Mouse (Mus musculus) gastrocnemius, adult 8-10 months (tissue): ENCODE data around the gene Celsr1. TPM values are rescaled to one million over a fixed set of nuclear protein-coding genes. Genes with fewer than 3 reads are reported as not detected.

Experiments used
- DNase-seq, 2 experiments: peaks; one replicate each; pipeline ENCODE4 v3.0.0; 2022; ENCODE audit warnings: low spot score in 2 of 2
- total RNA-seq, 4 experiments: library from RNA; stranded (reverse); gene quantifications; 2 replicates each; pipeline ENCODE4 v1.2.4; 2022

Gene Celsr1
- total RNA-seq, 4 experiments from 2014 or later: 0.02 to 0.36 (median 0.10) TPM

DNA sequence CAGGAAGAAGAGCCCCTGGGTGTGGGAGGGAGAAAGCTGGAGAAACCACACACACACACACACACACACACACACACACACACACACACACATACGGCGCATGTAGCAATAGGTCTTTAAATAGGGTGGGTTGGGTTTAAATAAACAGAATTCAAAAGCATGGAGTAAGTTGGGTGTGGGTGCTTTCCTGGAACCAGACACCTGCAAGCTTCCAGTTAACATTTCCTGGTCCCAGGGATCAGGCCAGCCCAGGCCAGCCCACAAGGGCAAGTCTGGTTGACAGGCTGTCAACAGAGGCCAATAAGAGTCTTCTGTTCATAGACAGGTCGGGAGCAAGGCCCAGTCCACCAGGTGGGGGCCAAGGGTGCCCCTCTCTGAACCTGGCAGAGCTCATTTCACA lies 2.3 kb upstream of the Celsr1 start:
- no peak for DNase-seq

DNA sequence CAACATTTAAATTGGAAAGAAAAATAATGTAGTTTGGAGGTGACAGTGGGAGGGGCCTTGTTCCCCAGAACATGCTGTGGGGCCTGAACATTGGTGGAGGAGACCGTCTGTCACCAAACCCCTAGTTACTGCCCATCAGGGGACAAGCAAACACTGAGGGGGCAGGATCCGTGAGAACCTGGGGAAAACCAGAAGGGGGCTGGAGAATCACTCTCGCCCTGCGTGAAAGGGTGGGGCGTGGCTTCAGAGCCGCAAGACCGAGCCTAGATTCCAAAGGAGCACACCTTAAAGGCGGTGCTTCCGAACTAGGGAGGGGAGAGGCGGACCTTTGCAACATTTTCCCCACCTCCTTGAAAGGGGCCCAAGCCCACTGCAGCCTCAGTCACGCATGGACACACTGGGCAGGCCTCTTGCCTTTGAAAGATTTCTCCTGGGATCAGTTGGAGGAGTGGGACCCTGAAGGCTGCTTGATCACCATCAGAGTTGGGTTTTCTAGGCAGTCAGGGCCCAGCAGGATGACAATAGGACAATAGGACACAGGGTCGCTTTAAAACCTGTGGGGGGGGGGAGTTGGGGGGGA lies 1.3 kb upstream of the Celsr1 start:
- no peak for DNase-seq

DNA sequence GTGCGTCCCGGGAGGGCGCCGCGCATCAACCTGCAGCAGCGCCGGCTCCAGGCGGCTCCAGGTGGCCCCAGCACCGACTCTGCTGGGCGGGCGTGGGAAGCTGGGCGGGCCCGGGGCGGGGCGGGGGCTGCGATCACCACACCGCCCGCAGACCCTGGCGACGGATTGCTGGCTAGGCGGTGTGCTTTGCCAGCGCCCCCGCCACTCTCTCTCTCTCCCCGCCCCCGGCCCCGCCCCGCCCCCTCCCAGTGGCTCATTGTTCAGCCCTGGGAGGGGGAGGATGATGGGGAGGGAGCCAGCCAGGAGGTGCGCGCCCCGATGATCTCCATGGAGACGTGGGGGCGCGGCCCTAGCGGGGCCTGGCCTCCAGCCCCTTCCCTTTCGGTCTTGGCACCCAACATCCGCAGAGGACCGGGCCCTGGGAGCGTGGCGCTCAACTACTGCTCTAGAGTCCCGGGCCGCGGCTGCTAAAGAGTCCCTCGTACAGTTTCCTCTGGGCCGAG lies 495 bp upstream of the Celsr1 start:
- DNase-seq: no peak

DNA sequence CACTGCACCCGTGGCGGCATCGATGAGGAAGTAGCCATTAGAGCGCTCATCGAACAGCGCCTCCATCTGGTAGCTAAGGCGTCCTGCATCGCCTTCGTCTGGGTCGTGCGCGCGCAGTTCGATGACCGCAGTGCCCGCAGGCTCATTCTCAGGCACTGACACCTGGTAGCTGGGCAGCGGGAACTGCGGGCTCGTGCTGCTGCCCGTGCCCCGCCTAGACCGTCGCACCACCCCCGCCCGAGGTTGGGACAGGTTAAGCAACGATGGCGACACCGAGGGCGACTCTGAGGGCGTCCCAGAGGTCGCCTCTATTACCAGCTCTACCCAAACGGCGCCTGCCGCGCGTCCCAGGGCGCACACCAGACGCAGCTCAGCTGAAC lies 776 bp downstream of the Celsr1 start:
- no peak for DNase-seq

DNA sequence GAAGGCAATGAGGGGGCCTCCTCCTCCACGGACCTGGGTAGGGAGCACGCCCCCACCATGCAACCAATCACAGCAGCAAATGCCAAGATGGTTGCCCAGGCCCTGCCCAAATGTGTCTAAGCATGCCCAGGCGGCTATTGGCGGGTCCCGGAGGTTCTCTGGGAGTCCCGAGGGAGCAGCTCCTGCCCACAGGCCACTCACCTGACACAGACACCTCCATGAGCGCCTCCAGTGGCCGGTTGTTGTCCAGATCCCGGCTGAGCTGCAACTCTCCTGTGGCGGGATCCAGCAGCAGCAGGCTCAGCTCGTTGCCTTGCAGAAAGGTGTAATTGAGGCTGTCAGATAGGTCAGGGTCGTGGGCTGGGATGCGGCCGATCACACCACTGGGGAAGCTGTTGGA lies 3.6 kb downstream of the Celsr1 start:
- no peak for DNase-seq

DNA sequence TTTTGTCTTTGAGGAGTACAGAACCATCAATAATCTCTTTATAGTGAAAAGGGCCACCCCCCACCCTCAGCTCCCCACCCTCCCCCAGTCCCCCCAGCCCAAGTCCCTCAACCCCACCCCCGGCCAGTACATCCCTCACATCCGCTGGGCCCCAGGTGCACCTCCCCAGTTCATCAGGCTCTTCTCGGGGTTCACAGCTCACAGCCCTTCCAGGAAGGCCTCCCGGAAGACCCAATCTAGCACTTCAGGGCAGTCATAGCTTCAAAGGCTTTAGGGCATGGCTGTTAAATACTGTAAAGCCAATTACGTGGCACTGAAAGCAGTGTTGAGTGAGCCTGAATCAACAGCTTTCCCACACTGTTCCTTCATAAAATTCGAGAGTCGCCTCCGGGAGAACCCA lies 5.7 kb downstream of the Celsr1 start:
- DNase-seq: no peak

DNA sequence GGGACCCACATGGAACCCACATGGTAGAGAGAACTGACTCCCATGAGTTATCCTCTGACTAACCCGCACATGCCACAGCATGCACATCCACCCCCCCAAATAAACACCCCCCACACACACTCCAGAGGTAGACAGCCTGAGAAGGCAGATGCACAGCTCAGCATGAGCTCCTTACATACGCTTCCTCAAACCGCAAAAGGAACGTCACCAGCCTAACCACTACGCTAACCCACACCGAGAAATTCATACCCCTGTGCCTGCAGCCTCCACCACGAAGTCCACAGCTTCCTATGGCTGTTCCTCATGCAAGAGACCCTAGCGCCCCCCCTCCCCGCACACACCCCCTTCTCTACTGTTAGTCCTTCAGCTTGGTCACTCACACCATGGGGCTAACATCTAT lies 11.6 kb downstream of the Celsr1 start:
- DNase-seq: no peak

DNA sequence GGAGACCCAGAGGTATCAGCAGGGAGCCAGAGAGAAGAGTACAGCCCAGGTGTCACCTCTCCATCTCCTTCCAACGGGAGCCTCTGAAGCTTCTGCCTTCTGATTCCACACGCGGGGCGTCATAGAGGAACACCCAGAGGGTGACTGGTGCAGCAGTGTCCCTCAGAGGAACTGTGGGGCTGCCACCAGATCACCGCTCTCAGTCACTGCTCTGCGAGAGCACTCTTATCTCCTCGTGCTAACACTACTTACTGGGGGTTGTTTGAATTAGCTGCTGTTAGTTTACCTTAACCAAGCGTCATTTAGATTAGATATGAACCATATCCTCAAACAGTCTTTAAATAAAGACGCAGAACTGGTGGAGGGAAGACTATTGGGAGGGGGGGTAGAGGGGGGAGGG lies 12.3 kb downstream of the Celsr1 start:
- no peak for DNase-seq

DNA sequence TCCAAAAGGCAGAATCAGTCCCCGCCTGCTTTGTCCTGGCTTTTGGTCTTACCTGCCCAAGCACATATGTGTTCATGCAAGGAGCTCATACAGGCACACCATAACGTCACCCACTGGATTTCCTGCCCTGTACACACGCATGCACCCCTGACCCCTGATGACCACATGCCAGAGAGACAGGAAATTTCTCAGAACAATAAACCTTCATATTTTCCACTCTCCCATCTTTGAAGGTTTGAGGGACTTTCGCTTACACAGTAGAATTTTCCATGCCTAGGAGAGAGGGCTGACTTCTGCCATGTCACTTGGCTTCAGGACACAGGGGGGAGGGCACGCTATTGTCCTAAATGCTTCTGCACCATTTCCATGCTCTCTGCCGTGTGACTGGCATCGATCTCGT lies 13.6 kb downstream of the Celsr1 start:
- no peak for DNase-seq

DNA sequence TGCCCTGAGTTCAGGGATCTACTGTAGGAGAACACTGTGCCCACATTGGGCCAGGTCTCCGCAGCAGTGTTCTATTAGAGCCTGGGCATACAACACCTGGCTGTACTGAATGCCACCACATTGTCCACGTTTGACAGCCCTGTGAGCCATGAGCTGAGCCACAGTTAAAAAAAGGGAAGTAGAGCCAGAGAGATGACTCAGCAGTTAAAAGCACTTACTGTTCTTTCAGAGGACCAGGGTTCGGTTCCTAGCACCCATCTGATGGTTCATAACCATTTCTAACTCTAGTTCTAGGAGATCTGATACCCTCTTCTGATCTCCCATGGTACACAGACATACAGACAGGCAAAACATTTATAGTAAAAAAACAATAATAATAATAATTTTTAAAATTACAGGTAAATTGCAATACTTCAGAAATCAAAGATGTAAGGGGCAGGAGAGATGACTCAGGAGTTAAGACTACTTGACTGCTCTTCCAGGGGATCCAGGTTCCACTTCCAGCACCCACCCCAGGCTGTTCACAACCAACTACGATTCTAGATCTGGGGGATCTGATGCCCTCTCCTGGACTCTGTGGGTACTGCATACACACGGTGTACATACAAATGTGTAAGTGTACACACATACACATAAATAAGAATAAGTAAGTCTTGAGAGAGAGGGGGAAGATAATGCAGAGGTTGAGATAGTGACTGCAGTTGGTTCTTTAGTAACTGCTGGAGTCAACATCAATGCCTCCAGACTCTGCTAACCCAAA lies 14.6 kb downstream of the Celsr1 start:
- DNase-seq: no peak

DNA sequence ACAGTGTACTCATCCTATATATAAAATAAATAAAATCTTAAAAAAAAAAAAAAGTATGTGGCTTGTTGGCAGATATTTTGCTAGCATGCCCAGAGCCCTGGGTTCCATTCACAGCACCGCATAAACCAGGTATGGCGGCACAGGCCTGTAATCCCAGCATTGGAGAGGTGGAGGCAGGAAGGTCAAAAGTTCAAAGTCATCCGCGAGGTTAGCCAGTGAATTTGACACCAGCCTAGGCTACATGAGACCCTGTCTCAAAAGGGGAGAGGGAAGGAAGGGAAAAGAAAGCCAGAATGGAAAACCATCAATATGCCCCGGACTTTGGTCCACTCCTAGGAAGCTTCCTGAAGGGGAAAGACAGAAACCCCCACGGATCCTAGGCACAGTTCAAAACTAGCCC lies 16.2 kb downstream of the Celsr1 start:
- no peak for DNase-seq

DNA sequence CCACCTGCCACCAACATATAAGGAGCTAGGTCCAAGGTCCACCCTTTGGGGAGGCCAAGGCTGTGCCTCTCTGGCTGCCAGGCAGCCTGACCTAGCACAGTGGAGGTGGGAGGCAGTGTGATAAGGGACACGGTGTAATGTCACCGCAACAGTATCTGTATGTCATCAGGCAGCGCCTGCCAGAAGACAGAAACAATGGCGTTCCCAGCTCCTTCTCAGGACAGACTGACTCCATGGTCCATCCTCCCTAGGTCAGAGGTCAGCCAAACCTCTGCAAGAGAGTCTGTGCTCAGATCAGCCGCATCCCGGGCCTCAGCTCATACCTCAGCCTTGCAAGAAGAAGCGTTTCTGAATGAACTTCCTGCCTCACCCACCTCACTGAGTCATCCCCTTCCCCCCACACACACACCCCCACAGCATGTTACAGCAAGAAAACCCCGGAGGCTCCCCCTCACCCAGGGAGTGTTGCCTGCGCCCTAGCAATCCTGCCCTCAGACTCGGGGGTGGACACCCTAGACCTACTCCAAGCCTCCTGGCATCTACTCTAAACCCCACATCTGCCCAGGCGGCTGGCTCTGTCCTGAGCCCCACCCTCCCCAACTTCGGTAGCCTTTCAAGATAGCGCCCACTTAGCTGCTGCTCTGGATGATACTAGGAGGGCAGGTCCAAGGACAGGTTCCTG lies 17.6 kb downstream of the Celsr1 start:
- no peak for DNase-seq

DNA sequence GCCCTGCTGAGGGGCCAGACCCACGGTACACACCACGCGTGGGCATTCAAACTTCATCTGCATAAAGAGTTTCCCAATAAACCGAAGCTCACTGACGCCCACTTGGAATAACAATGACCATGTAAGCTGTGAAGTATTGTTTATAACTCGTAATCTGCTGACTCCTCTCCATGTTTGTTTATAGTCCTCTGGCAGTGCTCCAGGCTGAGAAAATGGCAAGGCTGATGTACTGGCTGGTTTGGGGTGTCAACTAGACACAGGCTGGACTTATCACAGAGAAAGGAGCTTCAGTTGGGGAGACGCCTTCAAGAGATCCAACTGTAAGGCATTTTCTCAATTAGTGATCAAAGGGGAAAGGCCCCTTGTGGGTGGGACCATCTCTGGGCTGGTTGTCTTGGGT lies 18.6 kb downstream of the Celsr1 start:
- no peak for DNase-seq

DNA sequence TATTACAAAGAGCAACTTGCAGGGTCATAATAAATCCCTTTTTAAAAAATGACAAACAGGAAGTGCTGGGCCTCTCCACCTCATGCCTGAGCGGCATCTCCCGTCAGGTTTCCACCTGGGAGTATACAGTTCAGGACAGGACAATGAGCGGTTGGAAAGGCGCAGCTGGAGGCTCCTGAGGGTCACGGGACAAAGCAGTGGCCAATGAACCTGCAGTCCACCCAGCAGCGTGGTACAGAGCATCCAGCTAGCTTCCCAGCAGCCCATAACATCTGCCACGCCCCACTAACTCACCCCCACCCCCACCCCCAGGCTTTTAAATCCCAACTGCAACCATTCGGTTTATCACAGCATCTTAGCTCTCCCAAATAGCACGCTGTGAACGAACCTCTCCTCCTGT lies 19.9 kb downstream of the Celsr1 start:
- DNase-seq: no peak

DNA sequence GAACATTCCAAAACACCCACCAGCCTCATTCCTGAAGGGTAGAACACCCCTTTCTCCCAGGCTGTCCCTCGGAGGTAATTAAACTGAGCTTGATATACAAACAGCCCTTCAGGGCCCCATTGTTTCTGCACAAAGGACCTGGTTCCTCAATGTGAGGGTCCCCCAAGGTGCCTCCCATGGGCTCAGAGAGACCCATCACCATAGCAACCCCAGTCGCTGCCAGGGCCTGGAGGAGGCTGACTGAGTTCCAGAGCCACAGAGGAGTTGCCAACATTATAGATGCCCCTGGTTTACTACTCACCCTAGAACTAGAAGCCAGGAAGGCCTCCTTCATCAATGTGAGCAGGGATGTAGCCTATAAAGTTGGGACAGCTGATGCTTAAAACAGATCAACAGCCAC lies 20.4 kb downstream of the Celsr1 start:
- DNase-seq: no peak

DNA sequence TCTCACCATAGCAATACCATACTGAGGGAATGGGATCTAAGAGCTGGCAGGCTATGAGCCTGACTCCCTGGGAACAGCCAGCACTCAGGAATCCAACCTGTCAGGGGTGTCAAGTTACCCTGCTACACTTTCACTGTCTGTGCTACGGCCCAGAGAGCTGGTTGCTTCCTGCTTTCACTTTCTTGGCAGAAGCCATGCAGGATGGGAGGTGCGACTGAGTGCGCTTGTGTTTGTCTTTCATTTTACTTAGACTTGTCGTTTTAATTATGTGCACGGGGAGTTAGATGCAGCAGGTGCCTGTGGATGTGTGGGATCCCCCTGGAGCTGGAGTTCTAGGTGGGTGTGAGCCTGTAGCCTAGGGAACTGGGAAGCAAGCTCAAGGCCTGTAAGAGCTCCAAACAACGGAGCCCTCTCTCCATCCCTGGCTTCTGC lies 25.9 kb downstream of the Celsr1 start:
- DNase-seq: no peak

DNA sequence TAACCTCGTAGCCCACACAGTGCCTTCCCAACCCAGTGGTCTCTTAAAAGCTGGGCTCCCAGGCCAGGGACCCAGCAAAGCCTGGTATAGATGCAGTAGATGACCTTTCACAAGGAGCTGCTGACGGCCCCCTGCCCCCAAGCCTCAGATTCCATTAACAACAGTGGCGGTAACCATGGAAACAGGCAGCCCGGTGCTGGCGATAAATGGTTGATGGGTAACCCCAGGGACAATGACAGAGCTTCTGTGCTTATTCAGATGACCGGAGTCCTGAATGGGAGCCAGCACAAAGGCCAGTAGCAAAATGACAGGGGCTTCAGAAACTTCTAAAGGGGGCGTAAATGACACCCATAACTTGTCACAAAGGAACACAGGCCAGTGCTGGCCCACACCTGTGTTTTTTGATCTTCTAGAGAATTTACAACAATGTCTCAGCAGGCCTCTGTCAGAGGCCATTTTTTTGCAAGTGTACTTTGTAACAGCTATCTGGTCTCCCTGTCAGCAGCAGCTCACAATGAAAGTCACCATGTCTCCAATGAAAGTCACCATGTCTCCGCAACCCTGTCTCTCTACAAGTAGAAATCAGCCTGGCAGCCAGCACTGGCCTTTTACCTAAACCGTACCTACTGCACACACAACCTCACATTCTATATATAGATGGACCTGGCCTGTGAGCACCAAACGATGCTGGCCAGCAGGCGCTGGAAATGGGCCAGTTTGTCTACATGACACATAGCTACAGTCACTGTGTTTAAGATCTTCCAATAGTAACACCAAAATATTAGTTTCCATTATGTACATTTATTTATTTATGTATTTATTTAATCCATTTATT lies 27.7 kb downstream of the Celsr1 start:
- DNase-seq: peak; percentile 44 to 69

DNA sequence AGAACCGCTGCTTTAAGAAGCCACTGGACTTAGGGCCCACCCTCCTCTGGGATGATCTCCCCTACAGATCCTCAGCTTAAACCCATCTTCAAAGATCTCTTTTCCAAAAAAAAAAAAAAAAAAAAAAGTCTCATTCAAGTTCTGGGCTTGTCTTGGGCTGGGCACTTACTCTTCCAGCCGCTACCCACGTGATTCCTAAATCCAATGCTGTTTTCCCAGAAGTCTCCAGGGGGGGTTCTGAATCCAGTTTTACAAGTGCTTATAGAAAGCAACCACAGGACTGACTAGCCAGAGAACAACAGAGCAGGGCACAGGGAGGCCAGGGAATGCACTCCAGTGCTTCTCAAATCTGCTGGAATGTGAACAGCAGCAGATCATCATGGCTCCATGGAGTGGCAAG lies 29.5 kb downstream of the Celsr1 start:
- no peak for DNase-seq

DNA sequence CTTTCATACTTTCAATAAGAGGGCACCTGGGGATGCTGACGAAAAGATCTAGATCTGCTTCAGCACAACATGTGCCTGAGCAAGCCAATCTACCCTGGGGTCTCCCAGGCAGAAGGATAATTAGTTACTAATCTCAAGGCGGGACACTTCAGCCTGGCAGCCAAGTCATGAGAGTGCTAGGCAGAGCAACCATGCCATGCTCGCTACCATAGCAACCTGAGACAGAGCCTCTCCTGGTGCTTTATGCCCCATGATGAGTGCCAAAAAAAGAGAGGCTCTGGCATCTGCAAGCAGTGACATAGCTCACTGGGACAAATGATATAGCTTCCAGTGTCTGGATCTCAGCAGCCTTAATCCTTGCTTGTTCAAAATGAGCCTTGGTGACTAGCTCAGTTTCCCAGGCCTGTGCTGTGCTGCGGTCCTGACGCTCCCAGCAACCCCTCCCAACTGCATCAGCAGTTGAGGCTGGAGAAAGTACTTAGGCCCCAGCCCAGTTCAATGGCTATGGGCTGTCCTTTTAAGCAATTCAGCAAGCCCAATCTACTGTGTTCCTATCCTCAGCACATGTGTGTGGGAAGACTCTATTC lies 32.8 kb downstream of the Celsr1 start:
- no peak for DNase-seq

DNA sequence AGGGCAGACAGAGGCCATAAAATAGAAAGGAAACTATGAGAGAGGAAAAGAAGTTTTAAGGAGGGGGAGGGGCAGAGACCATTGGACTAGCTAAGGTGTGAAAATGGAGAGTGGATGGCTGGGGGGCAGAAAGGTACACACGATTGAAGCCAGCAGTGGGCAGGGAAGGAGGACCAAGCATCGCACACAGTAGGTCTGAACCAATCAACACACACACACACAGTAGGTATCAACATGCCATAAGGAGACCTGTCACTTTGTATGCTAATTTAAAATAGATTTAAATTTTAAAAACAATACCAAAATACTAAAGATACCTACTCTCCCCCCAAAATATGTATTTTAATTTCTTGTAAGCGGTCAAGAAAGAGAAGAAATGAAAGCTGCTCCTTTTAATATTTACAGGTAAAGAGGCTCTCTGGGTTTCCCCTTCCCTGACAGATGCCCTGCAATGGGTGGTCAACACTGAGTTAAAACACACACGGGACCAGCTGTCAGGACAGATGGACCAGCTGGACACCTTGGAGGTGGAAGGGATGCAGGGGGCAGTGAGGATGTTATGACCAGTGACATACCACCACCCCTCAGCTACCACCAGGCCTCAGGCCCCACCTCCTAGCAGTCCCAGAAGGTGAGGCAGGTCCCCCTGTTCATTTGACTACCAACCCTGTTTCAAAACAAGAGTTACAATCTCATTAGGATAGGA lies 34.9 kb downstream of the Celsr1 start:
- no peak for DNase-seq
